Mouse (Mus musculus): Measurements from ENCODE around the gene Mbnl1.
"Not testable (repeated sequence)": the region's sequence is repeated elsewhere in the genome, so short reads cannot be mapped to it uniquely, and the experiment has no call there.

The Mbnl1 gene

DNA sequence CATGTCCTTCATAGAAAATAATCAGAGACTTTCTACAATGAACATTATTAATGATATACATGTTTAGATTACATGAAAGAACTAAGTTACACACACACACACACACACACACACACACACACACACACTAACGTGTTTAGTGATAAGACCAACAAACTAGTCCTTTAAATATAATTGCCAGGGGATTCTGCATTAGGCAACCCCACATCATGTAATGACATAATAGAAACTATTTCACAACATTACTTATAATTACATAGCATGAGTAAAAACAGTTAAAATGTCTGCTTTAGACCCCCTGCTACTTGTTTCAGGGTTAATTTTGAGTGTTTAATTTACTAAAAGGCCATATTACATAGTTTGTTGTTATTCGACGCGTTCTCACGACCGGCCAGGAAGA is 16.9 kb downstream of the Mbnl1 start:
- no peak for DNase-seq (ENCODE audit: extremely low spot score, low spot score)

DNA sequence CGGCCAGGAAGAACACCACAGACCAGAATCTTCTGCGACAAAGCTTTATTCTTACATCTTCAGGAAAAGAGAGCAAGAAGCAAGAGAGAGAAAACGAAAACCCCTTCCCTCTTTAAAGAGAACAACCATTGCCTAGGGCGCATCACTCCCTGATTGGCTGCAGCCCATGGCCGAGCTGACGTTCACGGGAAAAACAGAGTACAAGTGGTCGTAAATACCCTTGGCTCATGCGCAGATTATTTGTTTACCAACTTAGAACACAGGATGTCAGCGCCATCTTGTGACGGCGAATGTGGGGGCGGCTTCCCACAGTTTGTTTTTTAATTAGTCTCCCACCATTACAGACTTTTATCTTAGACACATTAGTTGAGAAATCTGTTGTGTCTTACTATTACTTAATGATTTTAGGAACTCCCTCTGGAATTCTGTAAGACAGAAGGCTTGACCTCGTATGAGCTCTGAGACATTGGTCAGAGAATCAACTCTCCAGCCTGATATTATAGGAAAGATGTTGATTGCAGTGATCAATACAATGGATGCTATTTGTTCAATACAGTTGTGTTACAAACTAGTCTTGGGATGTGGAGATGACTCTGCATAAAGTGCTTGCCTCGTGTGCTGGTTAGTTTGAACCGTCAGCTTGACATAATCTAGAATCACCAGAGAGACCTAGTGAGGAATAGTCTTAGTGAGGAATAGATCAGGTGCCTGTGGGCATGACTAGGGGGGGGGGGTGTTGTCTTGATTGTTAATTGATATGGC is 22.3 kb downstream of the Mbnl1 start:
- DNase-seq (ENCODE audit: extremely low spot score, low spot score), result not testable (repeated sequence)

DNA sequence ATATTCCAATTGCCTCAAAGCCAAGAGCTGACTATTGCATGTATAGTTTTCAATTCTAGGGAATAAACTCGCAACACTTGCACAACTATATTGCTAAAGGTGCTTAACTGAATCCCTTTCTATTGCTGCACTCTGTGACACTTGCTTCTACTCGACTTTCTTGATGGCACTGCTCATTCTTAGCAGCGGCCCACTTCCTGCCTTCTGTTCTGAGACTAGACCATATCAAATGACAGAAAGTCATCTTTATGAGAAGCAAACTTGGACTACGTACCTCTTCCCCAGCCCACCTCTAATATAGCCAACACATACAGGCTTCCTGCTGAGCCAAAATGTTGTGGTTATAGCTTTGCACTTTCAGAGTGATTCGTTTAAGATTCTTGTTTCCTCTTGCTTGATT is 23.6 kb downstream of the Mbnl1 start:
- DNase-seq (ENCODE audit: extremely low spot score, low spot score), result no peak

DNA sequence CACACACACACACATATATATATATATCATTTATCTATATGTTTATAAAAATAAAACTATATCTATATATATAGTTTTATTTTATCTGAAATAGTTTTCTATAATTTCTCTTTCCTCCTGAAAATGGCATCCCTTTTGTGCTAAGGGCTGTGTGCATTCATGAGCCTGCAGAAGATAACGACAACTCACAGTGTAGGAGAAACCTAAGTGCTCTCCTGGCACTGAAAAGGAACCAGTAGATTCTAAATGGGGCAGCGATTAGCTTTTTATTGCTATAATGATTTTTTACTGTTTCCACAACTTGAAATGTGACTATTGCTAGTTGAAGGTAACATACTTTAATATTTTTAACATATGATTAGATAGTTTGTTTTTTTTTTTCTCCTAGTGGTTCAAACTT is 25.5 kb downstream of the Mbnl1 start:
- DNase-seq (ENCODE audit: extremely low spot score, low spot score), result no peak

DNA sequence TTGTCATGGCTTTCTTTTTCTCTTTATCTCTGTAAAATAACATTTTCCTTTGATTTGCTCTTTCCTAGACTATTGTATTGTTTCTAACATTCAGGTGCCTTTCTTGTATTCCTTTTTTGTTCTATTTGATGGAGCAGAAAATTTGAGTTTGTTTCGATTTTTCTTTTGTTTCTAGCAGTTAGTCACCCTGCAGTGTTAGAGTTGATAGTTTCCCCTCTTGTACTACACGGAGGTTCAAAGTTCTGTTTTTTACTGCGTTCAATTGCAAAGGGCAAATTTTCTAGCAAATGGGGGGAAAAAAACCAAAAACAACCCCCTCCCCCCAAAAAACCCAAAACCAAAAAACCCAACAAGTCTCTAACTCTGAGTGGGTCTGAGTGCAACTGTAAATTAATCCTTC is 26.0 kb downstream of the Mbnl1 start:
- no peak for DNase-seq (ENCODE audit: extremely low spot score, low spot score)

DNA sequence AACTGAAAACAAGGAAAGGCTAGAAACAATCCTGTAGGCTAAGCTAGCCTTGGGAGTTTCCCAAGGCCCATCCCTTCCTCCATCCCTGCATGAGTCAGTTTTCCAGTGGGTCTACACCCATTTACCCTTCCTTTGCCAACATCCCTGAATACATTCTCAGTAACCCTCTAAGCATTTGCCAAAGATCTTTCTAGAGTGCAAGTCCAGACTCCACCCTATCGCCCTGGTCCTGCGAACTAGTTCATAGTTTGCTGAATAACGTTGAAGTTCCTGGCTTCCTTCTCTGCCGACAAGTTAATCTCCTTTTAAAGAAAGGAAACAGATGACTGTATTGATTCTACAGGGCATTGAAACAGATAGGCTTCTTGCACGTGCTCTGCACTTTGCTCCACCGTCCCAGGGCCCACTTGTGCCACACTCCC is 26.5 kb downstream of the Mbnl1 start:
- DNase-seq (ENCODE audit: extremely low spot score, low spot score), result peak; percentile 13

DNA sequence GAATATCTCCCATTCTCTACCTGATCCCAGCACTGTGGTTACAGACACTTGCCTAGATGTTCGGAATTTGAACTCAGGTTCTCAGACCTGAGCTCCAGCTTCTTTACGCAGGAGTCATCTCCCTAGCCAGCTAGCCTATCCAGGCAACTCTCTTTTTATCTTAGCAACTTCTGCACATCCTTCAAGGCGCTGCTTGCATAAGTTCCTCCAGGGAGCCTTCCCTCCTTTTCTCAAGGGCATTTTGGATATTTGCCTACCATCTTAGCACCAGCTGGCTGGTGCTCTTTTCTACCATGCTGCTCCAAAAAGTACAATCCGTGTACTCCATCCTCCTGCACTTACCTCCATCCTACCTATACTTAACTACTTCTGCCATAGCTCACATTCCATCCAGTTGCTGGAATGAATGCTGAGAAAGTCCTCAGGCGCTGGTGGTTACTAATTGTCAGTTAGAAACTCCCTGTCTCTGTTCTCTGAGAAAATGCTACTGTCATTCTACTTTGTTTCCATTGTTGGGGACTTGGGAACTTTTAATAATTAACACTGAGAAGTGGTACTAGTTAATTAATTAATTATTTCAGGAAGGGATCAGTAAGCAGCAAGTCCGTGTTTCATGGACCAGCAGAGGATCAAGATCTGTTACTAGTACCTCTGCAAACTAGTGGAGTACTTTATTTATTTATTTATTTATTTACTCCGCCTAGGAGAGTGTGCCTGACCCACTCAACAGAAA is 27.3 kb downstream of the Mbnl1 start:
- DNase-seq (ENCODE audit: extremely low spot score, low spot score), result peak; percentile 14

DNA sequence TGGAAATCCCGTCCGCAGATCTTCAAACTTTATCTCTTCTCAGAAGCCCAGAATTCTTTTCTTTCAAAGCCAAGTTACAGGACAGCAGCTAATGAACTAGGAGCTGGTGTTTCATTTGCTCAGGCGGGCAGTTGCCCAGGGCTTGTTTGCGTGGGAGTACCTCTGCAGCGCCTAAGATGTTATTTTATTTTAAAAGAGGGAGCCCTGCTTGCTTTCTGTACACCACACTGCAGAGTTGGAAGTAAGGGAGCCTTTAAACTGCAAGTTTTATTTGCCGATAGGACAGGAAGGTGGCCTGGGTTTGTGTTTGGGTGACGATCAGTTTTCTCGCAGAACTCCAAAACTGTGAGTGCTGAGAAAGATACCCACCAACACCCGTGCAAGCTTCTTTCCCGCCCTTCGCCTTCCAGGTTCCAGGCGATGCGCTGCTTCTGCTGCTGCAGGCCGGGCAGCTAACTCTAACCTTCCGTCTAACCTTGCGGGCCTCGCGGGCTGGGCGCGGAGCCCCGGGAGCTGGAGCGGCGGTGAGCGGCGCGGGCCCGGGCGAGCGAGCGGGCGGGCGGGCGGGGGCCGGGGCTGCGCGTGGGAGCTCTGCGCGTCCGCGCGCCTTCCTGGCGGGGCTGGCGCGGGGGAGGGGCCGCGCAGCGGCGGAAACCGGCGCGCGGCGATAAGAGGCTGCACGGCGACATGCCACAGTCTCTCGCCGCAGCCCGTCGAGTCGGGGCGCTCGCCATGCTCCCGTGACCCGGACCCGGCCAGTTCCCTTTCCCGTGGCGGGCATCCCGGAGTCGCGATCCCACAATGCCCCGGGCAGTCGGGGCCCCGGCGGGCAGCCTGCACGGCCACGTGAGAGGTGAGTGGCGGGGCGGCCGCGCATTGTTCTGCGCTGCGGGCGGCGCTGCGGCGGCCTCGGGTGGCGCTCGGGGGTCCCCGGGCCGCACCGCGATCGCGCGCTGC is 28.2 kb downstream of the Mbnl1 start:
- DNase-seq (ENCODE audit: extremely low spot score, low spot score), result peak; percentile 85

DNA sequence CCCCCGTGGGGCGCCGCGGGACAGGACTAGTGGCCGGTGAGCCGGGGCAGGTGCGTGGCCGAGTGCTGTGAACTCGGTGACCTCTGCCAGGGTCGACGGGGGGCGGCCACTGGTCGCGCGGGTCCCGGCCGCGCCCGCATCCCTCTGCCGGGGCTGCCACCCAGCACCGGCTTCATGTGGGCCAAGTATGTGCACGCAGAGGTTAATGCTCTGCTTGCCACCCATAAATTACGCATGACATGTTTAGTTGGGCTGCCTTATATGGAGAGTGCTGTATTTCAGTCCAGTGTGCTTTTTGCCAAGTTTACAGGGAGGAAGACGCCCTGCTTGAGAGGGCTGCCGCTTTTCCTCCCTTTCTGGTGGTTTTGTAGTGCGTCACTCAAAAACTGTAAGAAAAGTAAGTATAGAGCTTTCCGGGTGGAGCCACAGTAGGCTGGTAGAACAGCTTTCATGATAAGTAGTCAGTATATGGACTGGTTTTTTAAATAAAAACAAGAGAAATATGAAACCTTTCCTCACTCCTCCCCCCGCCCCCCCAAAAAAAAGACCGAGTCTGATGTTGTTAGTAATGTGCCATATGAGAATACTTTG is 29.0 kb downstream of the Mbnl1 start:
- no peak for DNase-seq (ENCODE audit: extremely low spot score, low spot score)

DNA sequence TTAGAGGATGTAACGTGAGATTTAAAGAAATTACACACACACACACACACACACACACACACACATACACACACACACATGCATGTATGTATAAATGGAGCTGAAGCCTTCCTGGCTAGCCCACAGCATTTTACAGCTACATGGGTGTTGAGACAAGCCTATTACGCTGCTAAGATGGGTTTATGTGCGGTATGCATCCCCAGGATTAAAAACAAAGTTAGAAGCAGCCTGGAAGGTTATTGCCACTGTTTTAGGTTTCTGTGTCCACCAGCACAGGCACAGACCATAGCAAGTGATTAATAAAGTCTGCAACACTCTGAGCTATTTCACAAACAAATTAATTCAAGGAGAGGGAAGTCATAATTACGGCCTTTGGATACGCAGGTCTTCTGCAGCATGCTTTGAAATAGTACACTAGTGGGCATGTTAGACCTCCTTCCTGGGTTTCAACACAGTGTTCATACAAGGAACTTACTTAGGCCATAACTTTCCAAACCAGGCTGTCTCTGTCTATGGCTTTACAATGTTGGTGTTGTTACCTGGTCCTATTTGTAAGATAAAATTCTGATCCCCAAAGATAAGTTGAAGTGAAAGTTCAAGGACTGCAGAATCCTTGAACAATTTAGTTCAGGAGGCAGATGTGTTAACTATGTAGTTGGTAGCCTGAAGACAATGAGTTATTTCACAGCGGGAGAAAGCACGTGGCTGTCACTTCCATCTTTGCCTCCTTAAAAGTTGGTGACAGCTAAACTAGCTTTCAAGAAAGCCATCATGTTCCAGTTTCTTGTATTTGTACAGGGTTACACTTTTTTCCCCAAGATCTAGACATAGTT is 29.7 kb downstream of the Mbnl1 start:
- DNase-seq (ENCODE audit: extremely low spot score, low spot score), result peak; percentile 50

DNA sequence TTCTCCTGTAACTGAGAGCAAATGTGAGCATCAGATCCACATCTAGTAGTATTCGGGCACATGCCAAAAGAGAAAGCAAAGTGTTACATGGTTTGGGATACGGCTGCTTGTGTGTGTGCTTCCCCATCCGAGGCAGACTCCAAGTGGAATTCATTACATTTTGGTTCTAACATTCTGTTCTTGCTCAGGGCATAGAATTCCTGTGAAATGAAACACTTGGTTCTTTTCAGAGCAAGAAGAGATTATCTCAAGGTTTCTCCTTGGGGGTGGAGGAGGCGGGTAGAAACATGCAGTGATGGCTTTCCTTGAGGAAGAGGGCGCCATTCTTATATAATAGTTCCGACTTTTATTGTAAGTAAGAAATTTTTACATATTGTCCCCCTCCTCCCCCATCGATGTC is 30.6 kb downstream of the Mbnl1 start:
- DNase-seq (ENCODE audit: extremely low spot score, low spot score), result no peak

DNA sequence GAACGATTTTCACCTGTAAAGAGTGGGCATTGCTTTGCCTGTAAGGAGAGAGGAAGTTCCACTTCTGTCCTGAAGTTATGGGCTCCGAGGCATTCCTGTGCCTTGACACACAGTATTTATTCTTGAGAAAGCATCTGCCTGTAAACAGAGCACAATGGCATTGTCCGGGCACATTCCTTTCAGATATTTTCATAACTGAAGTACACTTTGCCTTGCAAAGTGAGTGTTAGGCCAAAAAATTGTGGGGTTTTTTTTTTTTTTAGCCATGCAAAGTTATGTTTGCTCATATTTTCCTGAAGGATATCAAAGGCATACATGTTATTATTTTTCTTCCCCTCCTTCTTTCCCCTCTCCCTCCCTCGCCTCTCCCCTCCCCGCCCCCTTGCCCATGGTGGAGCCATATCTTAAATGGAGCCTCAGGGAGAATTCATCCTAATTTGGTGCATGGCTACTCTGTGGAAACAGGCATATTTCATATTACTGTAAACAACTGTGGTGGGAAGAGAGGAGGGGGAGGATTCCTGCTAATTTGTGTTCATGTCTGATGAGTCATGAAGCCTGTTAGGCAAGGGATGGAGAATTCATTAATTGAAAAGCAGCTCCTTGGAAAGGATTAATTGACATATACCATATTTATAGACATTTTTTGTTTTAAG is 32.3 kb downstream of the Mbnl1 start:
- no peak for DNase-seq (ENCODE audit: extremely low spot score, low spot score)

DNA sequence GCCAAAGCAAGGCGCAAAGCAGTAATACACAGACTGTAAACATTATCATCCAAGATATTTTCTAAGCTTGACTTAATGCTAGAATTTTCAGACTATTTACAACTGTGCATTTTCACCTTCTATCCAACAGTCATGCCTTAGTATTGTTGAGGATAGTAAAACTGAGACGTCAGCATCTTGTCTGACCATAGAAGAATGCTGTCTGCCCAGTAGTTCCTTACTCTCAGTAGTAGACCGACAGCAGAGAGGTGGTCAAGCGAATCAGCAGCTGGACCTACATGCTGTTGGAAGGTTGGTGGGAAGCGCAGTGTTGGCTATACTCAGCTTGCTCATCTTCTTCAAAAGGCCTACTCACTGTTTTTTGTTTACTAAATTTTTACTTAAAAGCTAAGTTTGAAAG is 34.2 kb downstream of the Mbnl1 start:
- DNase-seq (ENCODE audit: extremely low spot score, low spot score), result no peak

DNA sequence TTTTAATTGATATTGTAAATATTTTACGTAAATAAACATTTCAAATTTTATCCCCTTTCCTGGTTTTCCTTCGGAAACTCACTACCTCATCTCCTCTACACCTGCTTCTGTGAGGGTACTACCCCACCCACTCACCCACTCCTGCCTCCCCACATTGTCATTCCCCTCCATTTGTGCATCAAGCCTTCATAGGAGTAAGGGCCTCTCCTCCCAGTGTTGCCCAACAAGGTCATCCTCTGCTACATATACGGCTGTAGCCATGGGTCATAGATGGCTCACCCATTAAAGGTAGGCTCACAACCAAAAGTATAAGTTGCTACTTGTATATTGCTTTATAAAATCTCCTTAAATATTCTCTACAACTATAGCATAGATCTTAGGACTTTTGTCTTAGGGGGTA is 34.9 kb downstream of the Mbnl1 start:
- no peak for DNase-seq (ENCODE audit: extremely low spot score, low spot score)

DNA sequence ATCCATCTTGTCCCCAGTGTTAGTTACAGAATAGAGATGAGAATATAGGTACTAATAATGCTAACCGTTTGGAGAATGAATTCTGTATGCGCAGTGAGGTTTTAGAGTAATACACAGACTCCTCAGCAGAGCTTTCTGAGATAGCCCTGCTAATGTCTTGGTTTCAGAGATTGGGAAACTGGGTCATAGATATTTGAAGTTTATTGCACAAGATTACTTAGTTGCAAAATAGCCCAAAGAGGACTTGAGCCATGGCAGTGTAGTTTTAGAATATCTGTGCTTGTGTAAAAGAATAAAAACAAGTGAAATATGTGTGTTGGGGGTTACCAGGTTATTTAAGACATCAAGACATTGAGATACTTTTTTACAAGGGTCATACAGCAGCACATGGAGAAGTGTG is 35.3 kb downstream of the Mbnl1 start:
- no peak for DNase-seq (ENCODE audit: extremely low spot score, low spot score)

DNA sequence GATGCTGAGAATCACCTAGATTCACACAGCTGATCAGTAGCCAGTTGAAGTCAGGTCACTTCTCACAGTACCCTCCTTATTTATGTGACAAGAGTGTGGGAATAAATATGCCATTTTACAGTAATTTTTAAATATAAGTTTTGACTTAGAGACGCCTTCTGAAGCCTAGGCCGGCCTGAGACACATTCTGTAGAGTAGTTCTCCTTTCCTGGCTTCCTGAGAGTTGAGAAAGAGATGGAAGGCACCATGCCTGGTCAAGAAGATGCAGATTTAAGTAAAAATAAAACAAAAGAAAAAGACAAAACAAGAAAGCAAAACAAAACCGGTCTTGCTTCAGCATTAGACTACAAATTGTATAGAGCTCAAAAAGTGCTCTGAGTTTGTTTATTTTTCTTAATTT is 38.6 kb downstream of the Mbnl1 start:
- no peak for DNase-seq (ENCODE audit: extremely low spot score, low spot score)

DNA sequence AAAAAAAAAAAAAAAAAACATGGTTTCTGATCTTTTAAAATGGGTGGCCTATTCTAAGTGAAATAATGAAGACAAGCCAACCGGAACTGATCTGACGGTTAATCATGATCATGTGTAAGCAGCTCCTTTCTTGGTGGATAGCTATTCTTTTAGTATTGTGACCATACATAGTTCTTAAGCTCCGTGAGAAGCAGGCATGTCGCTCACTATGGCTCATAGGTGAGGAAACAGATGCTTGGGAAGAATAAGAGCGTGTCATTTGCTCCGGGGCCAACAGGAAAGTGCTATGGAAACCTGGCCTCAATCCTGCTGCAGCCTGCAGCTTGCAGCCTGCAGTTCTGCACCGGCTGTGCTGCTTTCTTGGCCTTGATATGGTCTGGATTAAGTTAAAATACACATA is 40.7 kb downstream of the Mbnl1 start:
- no peak for DNase-seq (ENCODE audit: extremely low spot score, low spot score)

DNA sequence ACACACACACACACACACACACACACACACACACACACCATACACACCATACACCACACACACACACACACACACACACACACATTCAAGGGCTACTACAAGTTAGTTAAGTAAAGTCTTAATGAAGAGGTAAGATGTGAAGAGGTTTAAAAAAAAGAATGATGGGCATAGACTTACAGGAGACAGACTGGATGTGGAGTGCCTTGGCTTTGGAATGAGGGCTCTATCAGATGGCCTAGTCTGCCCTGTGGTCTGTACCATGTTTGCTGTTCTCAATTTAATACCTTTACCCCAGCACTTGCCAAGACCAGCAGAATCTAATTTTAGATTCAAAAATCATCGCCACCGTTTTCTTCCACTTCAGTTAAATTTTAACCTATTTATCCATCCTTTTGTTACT is 41.1 kb downstream of the Mbnl1 start:
- DNase-seq (ENCODE audit: extremely low spot score, low spot score), result no peak

DNA sequence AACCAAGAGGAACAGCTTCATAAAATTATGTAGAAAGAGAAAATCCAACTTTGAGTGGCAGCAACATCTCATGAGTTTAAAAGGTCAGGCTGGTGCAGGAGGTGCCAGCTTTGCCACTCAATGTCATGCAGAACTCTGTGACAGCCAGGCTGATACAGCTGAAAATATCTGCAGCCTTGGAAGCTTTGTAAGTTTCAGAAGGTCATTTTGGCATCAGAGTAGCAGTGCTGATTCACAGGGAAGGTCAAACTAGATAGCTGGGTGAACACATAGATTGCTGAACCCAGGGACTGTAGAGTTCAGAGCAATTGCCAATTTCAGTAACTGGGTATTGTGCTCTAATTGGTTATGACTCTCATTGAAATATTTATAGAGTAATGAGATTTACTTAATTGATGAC is 42.8 kb downstream of the Mbnl1 start:
- no peak for DNase-seq (ENCODE audit: extremely low spot score, low spot score)

DNA sequence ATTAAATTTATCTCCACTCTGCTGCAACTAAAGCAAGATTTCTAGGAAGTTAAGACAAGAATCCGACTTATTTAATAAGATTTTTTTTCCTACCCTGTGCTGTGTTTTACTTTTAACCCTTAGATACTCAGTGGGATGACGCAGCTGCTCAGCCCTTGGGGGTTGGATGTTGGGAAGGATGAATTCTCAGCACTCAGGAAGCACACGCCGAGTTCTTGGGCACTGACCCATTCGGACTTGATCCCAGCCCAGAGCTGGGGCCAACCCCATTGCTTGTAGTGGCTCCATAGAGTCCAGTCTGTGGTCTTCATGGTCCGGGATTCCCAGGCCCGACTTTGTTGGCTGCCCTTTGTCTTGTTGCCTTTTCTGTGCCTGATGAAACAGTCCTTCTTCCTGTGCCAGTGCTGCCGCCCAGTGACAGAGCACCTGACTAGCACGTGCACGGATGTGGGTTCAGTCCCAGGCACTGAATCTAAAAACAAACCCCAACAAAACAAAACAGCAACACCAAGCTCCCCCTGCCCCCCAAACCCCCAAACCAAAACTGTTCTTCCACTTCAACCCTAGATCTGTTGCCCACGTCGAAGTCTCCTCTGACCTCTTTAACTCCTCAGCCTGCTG is 43.5 kb downstream of the Mbnl1 start:
- no peak for DNase-seq (ENCODE audit: extremely low spot score, low spot score)

Measured in neural tube, embryonic 10.5 days (tissue).